Mouse (Mus musculus) left cerebral cortex, adult 11 months (tissue): ENCODE measurements around the gene Elovl5.

Experiments used
- DNase-seq: peaks from one replicate; pipeline ENCODE4 v3.0.0; 2022; ENCODE audit warnings: low spot score

Gene Elovl5

DNA sequence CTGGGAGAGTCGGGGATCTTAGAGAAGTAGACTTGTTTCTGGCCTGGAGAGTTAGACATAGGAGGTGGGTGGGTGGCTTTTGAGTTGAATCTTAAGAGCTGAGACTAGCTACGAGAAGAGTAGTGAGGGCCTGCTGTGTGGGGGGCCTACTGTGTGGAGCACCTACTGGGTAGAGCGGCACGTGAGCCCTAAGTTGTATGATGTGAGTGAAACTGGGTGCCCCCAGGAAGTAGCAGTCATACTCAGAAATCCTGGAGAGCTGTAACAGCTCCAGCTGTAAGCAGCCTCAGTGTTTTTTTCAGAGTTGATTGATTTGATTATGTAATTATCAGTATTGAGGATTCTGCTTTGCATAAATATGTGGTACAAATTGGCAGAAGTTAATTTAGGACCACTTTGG lies 11.6 kb downstream of the Elovl5 start:
- no peak for DNase-seq

DNA sequence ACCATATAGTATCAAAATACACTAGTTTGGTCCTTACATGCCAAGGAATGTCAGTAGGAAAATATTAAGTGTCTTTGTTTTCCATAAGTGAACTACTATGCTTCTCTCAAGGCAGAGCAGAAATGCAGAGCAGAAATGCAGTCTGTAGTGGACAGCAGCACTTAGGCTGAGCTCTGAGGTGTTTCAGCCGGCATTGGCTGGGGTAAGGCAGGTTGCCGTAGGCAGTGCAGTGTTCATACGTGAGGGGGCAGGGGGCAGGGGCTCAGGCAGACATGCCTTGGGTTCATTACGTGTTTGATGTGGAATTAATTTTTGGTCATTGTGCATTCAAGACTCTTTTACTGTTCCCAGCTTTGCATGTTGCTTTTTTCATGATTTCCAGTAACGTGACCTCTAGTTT lies 12.1 kb downstream of the Elovl5 start:
- DNase-seq = no peak

DNA sequence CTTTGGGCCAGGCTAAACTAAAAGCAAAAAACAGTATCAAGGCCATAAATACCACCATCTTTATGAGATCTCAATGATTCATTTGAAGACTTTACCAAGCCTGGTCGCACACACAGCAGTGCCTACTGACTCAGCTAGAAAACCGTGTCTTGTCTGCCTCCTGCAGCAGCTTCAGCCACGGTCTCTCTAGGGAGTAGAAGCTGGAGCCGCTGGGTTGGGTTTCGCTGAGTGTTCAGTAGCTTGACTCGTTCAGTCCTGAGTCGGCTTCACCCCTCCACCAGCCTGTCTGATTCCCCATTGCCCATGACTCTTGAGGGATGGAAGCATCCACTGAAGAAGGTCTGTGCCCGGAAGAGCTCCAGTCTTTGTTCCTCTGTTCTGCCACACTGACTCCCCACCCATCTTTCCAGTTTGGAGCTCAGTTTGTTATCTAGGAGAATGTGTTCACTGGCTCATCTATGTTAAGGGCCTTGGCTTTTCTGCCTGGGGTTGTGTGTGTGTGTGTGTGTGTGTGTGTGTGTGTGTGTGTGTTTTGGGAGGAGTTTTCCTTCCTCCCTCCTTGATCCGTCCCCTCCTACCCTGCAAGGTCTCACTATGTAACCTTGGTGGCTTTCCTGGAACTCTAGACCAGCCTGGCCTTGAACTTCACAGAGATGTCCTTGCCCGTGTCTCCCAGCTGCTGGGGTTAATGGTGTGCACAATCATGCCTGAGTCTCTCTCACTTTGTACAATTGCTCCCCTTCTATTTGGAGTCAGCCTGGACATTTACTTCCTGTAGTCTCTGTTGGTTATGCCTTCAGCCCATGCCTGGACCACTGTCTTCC lies 13.1 kb downstream of the Elovl5 start:
- DNase-seq = no peak

DNA sequence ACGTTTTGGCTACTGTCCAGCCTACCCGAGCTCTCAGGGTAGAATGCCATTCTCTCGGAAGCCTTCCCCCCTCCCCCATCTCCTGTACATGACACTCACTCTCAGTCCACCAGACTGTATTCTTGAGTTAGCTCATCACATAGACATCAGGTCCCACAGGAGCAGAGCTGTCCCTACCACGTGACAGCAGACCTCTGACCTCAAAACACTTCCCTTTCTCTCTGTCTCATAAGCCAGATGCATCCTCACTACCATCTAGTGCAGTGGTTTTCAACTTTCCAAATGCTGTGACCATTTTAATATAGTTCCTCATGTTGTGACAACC lies 13.7 kb downstream of the Elovl5 start:
- DNase-seq = no peak

DNA sequence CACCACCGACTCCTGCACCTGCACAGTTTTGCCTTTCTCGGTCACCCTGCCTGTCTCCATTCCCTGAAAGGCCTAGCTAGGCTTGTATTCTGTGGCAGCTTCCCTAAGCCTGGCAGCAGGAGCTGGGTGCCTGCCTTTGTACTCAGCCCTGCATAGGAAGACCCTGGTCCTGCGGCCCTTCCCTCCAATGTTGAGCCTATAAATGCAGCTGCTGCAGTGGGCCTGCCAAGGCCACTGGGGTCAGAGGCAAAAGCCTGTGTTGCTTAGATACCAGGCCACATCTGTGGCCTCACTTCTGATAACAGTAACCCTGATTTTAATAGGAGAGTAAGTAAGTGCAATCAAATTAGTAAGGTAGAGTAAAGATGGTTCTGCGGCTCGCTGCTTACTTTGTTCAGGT lies 14.6 kb downstream of the Elovl5 start:
- DNase-seq = no peak

DNA sequence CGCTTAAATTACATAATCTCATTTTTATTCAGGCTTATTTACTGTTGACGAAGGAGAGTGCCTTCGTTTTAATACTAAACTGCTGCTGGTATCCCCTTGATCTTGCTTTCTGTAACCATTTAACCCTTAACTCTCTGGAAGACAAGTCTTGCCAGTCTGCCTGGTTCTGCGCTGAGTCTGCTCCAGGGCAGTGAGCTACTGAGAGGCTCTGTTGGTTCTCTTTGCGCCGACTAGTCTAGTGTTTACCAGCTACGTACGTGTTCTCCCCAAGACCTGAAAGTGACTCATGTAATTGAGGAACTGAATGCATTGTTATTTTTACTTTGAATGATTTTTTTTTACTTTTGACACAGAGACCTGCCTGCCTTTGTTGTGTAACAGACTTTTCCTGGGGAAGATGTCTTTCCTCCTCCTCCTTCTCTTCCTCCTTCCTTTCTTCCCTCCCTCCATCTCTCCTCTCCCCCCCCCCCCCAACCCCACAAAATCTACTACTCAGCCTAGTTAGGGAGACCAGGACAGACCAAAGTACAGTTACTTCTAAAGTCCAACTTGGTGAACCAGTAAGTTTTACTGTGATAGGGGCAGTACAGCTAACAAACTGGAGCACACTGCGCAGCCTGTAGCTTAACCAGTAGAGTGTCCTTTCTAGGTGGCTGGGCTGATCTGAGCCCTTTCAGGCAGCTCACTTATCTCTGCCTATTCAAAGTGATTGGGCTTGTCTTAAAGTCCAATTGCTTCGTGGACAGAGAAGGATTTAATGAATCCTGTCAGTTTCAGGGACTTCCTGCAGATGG lies 18.9 kb downstream of the Elovl5 start:
- DNase-seq = no peak

DNA sequence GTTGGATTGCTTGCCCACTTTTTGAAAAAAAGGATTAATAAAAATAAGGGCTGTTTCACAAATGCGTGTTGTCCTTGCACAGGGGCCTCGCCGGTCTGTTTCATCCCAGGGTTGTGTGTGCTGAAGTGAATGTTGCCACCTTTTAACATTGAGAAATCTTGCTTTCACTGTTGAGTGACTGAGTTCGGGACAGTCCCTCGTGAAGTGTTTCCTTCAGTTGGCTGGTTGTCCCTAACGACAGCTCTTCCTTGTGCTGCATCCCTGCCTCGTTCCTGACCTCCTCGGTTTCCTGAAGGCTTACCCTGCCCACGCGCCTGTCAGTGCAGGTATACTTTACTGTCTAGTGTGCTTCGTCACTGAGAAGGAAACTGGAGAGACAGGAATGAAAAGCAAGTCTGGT lies 20.7 kb downstream of the Elovl5 start:
- no peak for DNase-seq

DNA sequence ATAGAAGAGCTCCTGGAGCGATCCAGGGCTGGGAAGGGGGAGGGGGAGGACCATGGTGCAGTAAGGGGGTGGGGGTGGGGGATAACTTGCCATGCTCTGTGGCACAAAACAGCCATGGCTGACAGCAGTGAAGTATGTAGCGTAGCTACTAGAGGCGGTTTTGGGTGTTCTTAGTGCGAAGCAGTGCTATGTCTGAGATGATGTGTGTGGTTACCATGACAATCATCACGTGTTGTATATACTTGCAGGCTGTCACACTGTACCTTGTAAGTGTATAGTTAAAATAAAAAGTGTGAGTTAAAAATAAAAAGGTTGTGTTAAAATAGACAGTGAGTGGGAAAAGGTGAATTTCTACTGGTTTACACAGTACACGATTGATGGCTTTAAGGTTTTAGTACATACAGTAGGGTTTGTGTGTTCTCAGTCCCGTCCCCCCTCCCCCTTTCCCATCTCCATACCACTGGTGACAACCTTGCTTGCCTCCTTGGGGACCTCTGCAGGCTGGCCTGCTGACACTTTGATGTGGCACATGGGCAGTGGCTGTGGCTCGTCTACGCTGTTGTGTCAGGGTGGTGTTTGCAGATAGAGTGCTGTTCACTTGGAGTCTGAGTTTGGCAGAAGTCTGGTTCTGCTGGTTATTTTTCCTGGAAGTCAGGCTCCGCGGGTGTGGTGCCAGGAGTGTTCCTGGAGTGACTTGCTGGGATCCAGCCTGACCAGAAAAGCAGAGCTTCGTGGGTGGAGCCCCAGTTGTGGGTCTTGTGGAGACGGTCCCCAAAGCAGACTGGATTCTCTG lies 21.8 kb downstream of the Elovl5 start:
- DNase-seq = no peak

DNA sequence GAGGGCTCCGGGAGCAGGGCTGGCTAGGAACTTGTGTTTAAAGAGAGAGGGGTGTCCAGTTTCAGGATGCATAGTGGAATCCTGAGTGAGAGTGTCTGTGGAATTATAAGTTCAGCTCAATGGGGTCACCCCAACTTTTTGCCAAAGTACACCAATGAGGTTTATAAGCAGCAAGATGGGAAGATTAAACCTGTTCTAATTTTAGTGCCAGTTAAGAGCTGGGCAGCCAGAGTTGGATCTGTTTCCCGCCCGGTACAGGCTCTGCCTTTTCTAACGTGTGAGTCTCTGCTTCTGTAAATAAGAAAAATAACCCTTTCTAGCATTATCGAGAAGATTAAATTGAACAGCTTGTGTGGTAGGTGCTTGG lies 22.4 kb downstream of the Elovl5 start:
- DNase-seq = no peak

DNA sequence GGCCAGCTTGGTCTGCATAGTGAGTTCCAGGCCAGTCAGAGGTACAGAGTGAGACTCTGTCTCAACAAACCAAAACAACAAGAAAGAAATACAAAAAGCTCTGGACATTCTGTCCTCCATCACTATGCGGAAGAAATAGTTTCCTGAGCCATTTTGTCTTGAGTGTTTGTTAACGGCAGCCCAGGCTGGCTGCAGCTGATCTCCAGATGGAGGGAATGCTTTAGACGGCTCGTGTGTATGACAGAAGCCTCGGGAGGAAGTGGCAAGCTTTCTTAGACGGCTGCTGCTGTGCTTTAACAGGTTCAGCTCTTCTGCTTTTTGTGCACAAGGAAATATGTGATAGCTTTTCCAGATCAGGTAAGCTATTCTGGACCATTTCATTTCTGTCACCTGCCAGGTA lies 23.9 kb downstream of the Elovl5 start:
- no peak for DNase-seq

DNA sequence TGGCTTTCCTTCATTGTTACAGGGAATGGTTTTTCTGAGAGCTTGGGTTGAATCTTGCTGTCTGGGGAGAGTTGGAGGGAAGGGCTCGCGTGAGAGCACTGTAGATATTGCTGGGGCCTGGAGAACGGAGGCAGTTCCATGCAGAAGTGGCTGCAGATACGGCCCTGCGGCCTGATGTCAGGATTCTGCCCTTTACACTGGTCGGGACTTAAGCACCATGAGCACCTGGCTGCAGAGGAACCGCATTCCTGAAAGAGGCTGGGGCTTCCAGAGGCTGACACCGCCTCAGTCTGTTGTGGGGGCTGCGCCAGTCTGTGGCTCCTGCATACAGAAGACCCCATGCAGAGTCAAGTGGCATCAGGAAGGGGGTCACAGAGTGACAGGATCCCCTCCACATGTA lies 24.7 kb downstream of the Elovl5 start:
- no peak for DNase-seq

DNA sequence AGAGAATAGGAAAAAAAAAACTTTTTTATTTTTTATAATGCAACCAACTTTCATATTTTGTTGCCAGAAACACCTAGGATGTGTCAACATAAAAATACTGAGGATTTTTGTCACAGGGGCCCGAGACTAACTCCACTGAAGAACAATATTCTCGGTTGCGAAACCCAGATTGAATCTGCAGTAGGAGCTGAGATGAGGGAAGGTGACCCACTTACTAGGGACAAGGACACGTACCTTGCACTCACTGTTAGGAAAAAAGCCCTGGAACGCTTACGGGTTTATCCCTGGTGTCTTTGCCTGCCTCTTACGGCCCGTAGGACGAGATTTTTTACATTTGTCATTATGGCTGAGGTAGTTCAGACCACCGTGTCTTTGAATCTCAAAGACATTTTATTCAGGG lies 25.2 kb downstream of the Elovl5 start:
- no peak for DNase-seq

DNA sequence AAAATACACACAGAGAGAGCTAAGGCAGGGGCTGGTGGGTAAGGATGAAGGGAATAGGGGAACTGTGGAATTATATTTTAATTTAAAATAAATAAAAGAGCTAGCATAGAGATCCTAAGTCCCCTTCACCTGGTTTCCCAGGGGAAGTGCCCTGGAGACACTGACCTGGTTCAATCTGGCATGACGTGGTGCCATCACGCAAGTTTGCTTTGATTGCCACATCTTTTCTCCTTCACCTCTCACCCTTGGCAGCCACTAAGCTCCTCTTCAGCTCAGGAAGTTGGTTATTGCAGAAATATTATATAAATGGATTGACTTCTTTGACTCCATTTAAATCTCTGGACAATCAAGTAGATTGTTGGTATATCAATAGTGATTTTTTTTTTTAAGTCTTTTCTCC lies 26.2 kb downstream of the Elovl5 start:
- no peak for DNase-seq

DNA sequence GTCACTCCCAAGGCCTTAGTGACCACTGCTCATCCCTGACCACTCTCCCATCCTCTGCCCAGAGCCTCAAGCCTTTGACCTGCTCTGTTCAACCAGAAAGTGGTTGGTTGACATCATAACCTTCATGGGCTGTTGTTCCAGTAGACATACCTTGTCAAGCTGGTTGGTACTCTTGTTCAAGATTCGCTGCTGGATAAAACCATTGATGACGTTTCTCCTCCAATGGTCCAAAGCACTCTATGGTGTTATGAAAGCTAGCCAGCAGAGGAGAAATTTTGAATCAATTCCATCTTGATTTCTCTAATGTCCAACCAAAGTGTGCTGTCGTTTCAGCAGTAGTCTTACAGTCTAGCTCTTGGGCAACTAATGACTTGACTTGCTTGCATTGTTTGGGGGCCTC lies 27.0 kb downstream of the Elovl5 start:
- DNase-seq = no peak

DNA sequence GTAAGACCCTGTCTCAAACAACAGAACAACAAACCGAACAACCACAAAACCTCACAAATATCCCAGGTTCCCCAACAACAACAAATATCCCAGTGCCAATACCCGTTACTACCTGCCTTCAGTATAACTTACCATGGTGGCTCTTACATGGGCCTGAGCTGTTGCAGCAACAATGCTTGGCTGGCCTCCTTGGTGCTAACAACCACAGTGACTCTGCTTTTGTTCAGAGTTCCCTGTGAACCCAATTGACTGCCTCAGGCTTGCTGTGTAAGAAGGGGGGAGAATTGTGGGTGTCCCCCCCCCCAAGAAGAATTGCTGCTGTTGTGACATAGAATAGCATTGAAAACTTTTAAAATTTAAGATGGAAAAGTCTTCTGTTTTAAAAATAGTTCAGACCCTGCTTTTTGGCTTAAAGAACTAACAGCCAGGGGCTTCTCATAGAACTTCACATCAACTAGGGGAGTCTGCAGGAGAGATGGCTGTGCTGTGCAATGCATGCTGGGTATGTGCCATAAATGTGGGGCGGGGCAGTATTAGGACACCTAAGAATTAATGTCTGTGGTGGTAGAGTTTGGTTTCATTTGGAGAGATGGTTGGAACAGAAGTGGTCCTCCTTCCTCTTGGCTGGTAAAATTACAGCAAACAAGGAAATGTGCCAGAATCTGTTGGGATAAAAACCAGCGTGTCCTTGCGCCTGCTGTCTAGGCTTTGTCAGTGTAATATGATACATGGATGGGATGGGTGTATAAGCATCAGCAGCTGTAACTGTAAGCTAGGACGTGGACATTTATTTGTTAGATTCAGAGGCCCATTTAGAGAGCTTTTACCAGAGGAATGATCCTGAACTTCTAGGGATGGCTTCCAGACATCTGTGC lies 28.9 kb downstream of the Elovl5 start:
- no peak for DNase-seq

DNA sequence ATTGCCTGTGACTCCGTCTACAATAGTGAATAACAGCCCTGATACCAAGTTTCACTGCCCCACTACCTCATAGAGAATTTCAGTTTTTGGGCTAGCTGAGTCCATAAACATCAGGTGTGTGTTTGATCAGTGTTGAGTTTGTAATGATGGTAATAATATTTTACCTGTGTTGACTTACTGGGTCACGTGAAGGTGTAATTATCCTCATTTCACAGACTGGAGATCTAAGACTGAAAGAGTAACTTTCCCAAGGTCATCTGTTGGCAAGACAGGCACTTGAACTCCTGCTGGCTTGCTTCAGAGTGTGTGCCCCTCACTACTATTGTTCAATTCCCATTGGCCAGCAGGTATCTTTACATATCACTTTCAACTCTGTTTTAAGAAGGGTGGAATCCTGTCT lies 31.1 kb downstream of the Elovl5 start:
- no peak for DNase-seq

DNA sequence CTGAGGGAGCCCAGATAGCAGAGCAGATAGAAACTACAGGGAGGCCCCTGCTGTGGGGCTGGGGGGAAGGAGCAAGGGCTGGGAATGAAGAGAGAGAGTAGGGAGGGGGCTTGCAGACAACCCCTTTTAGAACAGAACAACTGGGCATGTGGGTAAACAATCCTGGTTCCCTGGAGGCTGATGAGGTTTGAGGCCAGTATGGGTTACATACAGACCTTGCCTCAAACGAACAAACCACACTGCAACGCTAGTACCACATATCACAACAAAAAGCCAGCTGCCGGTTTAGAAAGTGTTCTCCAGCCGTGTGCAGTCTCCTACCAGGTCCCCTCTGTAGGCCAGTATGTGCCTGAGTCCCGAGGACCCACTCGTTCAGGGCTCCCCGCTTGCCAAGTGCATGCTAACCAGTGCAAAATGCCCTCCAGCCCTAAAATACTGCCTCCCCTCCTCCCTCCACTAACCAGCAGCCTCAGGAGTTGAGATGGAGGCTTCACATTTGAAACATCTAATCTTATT lies 32.6 kb downstream of the Elovl5 start:
- DNase-seq = no peak

DNA sequence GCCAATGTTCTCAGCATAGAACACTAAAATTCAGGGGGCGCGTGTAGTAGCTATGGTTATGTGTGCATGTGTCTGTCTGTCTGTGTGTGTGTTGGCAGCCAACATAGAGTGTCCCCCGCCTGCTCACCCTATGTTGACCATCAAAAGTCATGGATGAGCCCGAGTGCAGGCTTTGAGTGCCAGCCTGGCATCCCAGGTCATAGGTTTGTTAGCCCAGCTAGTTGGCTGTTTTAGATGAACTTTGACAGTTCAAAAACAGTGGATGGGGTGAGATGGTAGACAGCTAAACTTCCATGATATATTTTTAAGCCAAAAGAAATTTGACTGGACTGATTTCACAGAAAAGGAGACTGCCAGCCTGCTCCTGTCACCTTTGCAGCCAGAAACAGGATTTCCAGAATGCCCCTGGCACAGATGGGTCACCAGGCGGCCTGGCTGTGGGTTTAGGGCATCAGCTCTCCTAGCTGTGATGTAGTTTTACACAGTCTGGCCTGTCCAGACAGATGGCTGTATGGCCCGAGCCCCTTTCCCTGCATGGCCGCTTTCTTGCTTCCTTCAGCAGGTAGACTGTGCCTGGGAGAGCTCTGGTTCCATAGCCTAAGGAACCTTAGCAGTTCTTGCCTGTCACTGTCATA lies 33.8 kb downstream of the Elovl5 start:
- no peak for DNase-seq

DNA sequence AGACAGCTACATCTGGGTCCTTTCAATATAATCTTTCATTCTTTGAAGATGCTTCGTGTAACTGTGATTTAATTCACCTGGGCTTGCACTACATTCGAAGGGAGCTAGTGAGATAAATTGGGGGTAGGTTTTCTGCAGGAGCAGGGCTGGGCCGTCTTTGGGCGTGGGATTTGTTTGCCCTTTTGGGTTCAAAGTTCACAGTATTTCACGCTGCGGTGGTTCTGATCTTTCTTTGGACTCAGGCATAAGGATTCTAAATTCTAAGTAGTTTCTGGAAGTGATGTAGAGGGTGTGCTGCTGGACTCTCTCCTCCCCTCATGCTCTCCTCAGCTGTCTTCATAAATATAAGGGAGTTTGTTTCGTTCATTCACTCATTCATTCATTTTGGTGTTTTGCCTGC lies 34.8 kb downstream of the Elovl5 start:
- DNase-seq = no peak

DNA sequence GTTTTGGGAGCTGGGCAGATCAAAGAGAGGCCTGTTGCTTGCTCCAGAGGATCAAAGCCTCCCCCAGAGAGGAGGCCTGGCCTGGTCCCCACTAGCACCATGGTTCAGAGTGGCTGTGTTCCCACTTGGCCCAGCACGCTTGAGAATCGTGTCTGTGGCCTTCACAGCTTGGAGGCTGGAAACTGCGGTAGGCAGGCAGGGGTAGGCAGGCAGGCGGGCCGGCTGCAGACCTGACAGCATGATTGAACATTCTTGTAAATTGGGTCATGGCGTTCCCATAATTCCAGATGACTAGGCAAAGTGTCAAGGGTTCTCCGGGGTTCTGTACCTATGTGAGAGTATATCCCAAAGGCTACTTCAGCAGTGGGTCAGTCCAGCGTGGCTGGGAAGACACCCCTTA lies 35.9 kb downstream of the Elovl5 start:
- DNase-seq = no peak

DNA sequence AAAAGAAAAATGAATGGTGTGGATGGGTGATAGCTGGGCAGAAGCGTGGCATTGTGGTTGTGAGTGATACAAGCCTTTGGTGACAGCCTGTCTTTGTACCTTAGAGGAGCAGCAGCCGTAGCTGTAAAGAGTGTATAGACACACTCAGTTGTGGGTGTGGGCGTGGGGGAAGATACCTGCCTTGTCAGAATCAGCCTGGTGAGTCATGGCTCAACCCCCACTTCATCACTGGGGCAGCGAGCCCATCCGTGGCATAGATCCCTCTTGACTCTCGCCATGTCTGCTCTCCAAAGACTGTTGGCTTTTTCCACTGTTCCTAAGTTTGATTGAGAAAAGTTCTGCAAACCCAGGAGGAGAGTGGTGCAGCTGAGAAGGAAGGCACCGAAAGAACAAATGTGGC lies 37.3 kb downstream of the Elovl5 start:
- DNase-seq = no peak
